Mouse (Mus musculus) ES-Bruce4 (cell line): Measurements from ENCODE around the gene Tcp11l1.

Experiments
- CTCF ChIP-seq: IDR thresholded peaks from one replicate; pipeline ENCODE4 v1.8.1; 2011; ENCODE audit warnings: low read depth, low read length
- EP300 ChIP-seq: IDR thresholded peaks from 2 replicates; pipeline ENCODE4 v1.6.1; 2011; ENCODE audit warnings: low read depth, low read length; ENCODE audit not compliant: insufficient read depth

DNA sequence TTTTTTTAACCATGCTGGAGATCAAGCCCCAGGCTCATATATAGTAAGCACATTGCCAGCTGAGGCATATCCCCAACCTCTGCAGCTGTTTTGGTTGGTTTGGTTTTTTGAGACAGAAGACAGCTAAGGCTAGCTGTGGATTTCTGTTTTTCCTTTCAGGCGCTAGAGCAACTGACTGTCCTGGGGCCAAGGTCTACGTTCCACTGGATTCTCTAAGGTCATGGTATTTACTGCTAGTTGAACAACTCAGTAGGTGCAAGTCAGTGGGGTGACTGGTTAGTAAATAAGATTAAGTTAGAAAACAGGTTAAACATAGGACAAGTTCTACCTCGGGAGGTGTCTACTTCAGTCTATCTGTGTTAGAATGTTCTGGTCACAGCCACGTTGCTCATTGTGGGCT is 27.2 kb downstream of the Tcp11l1 start:
- TF ChIP-seq CTCF (no peak), EP300 (no peak)
